Mouse (Mus musculus) megakaryocyte, embryonic 14.5 days (primary cell): Measurements from ENCODE around the gene Atp8b3.

Experiments used
- FLI1 ChIP-seq: IDR thresholded peaks from 2 replicates; pipeline ENCODE4 v1.6.1; 2012; ENCODE audit warnings: low read length, inconsistent platforms, mixed read lengths
- GATA1 ChIP-seq: IDR thresholded peaks from 3 replicates; pipeline ENCODE4 v1.6.1; 2012; ENCODE audit warnings: mixed read lengths, low read length, inconsistent platforms, borderline replicate concordance

DNA sequence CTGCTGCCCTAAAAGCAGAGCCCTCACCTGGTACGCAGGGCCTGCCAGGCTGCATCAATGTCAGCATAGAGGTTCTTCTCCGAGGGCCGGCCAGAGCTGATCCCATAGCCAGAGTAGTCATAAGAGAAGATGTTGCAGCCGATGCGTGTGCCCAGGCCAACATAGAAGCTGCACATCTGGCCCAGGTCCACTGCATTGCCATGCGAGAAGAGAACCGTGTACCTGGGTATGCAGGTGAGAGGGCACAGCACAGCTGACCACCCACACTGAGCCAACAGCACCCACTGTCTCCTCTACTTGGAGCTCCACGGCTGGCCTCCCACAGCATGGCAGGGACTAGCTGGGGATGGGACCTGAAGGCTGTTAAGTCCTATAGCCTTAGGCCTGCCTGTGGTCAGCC, 46.7 kb upstream of the Atp8b3 start:
- TF ChIP-seq GATA1 (no peak), FLI1 (no peak)
